Mouse (Mus musculus) myocyte (in vitro differentiated cells): ENCODE data around the gene Lbhd2. TPM values are rescaled to one million over a fixed set of nuclear protein-coding genes. Genes with fewer than 3 reads are reported as not detected.

Experiments used
- H3K27me3 ChIP-seq: one replicate; pipeline ENCODE4 v1.6.1; 2011; ENCODE audit not compliant: control insufficient read depth, insufficient read depth, insufficient read length
- H3K36me3 ChIP-seq: one replicate; pipeline ENCODE4 v1.6.1; 2011; ENCODE audit not compliant: control insufficient read depth, insufficient read depth
- H3K4me2 ChIP-seq: one replicate; pipeline ENCODE4 v1.6.1; 2011; ENCODE audit warnings: low read depth, control low read depth
- H3K4me3 ChIP-seq: one replicate; pipeline ENCODE4 v1.5.1; 2011; ENCODE audit warnings: mild to moderate bottlenecking, control low read depth, moderate library complexity
- H3K79me2 ChIP-seq: one replicate; pipeline ENCODE4 v1.6.1; 2011; ENCODE audit not compliant: control insufficient read depth, insufficient read depth
- H3ac ChIP-seq: one replicate; pipeline ENCODE4 v1.6.1; 2011; ENCODE audit not compliant: control insufficient read depth, insufficient read length
- CEBPB ChIP-seq: IDR thresholded peaks from 2 replicates; pipeline ENCODE4 v1.6.1; 2011; ENCODE audit warnings: mild to moderate bottlenecking, moderate library complexity; ENCODE audit not compliant: poor library complexity, insufficient read depth, severe bottlenecking
- E2F4 ChIP-seq: IDR thresholded peaks from one replicate; pipeline ENCODE4 v1.6.1; 2011; ENCODE audit warnings: mild to moderate bottlenecking, control low read depth, moderate library complexity; ENCODE audit not compliant: insufficient read depth
- MAX ChIP-seq: IDR thresholded peaks from one replicate; pipeline ENCODE4 v1.6.1; 2011; ENCODE audit warnings: low read depth, mild to moderate bottlenecking, control low read depth
- MYOD1 ChIP-seq, 3 experiments: IDR thresholded peaks; one replicate each; pipeline ENCODE4 v1.6.1; 2011; ENCODE audit warnings: control low read depth in 2 of 3, low read depth in 2 of 3, mild to moderate bottlenecking in 2 of 3, moderate library complexity in 1 of 3; ENCODE audit not compliant: insufficient read length in 2 of 3, control insufficient read depth in 1 of 3
- MYOG ChIP-seq, 3 experiments: IDR thresholded peaks; one replicate each; pipeline ENCODE4 v1.6.1; 2011; ENCODE audit warnings: control low read depth in 2 of 3, low read depth in 2 of 3, mild to moderate bottlenecking in 2 of 3; ENCODE audit not compliant: insufficient read length in 2 of 3, control insufficient read depth in 1 of 3, insufficient read depth in 1 of 3
- POLR2A ChIP-seq: IDR thresholded peaks from one replicate; pipeline ENCODE4 v1.6.1; 2011; ENCODE audit warnings: low read depth, mild to moderate bottlenecking, control low read depth, moderate library complexity; ENCODE audit not compliant: insufficient read length
- POLR2AphosphoS2 ChIP-seq: IDR thresholded peaks from one replicate; pipeline ENCODE4 v1.6.1; 2011; ENCODE audit warnings: low read depth, control low read depth; ENCODE audit not compliant: insufficient read length
- REST ChIP-seq: IDR thresholded peaks from one replicate; pipeline ENCODE4 v1.6.1; 2011; ENCODE audit warnings: mild to moderate bottlenecking, control low read depth, moderate library complexity; ENCODE audit not compliant: insufficient read depth, insufficient read length
- SRF ChIP-seq: IDR thresholded peaks from one replicate; pipeline ENCODE4 v1.6.1; 2011; ENCODE audit warnings: low read depth; ENCODE audit not compliant: control insufficient read depth, insufficient read length
- TCF12 ChIP-seq: IDR thresholded peaks from one replicate; pipeline ENCODE4 v1.6.1; 2011; ENCODE audit warnings: mild to moderate bottlenecking, control low read depth; ENCODE audit not compliant: poor library complexity, insufficient read depth, severe bottlenecking
- TCF3 ChIP-seq: IDR thresholded peaks from one replicate; pipeline ENCODE4 v1.6.1; 2011; ENCODE audit warnings: low read depth, control low read depth; ENCODE audit not compliant: insufficient read length
- USF1 ChIP-seq: IDR thresholded peaks from one replicate; pipeline ENCODE4 v1.6.1; 2011; ENCODE audit warnings: low read depth, mild to moderate bottlenecking, control low read depth, moderate library complexity
- polyA plus RNA-seq: library from polyadenylated mRNA; unstranded; fragments of >200 nt; fragmentation: generic; extraction: Trizol; gene quantifications from one replicate; pipeline ENCODE4 v1.2.1, GENCODE M21; 2012; ENCODE audit warnings: missing spikeins

The Lbhd2 gene
- polyA plus RNA-seq, 1 experiment: not detected

- Histone ChIP-seq H3ac (no peak overlapping the region), H3K36me3 (peaks cover 32% of the 10 kb centered on the region), H3K4me3 (no peak overlapping the region), H3K27me3 (no peaks in the 10 kb centered on the region), H3K4me2 (peak overlapping the region; percentile 64), H3K79me2 (no peaks in the 10 kb centered on the region)
- TF ChIP-seq TCF12 (no peak), SRF (peak; percentile 55), REST (no peak), USF1 (peak; percentile 29), E2F4 (no peak), CEBPB (no peak), POLR2A (peak; percentile 43), MYOD1 (IDR thresholded peaks at IDR 0.05; ENCODE audit: control insufficient read depth in 1 of 3, insufficient read length in 2 of 3, low read depth in 2 of 3) (peak in 2 of 3 experiments; percentile 66 to 67), MAX (no peak), TCF3 (no peak), MYOG (IDR thresholded peaks at IDR 0.05; ENCODE audit: control insufficient read depth in 1 of 3, insufficient read depth in 1 of 3, insufficient read length in 2 of 3, low read depth in 2 of 3) (peak; percentile 75 to 90 (median 86)), POLR2AphosphoS2 (peak; percentile 93)
Measured at GRCm38 (mm10) chr12:111455311-111455846, 48.8 kb downstream of the Lbhd2 start.

GRCm38 (mm10) chr12:111455860-111456259 is 49.3 kb downstream of the Lbhd2 start:
- H3K4me2 ChIP-seq: peak overlapping the region; percentile 64

GRCm38 (mm10) chr12:111457742-111458141 is 51.1 kb downstream of the Lbhd2 start:
- Histone ChIP-seq H3K4me2 (peak overlapping the region; percentile 12), H3ac (no peak overlapping the region), H3K36me3 (peaks cover 15% of the 10 kb centered on the region), H3K27me3 (no peaks in the 10 kb centered on the region), H3K4me3 (no peak overlapping the region), H3K79me2 (no peaks in the 10 kb centered on the region)
- TF ChIP-seq MYOG (IDR thresholded peaks at IDR 0.05; ENCODE audit: control insufficient read depth in 1 of 3, insufficient read depth in 1 of 3, insufficient read length in 2 of 3, low read depth in 2 of 3): peak in 2 of 3 experiments; percentile 52 to 86
- no peak for TF ChIP-seq CEBPB
- peak; percentile 39 to 59 (median 40) for TF ChIP-seq MYOD1 (IDR thresholded peaks at IDR 0.05; ENCODE audit: control insufficient read depth in 1 of 3, insufficient read length in 2 of 3, low read depth in 2 of 3)
- no peak for TF ChIP-seq USF1
- no peak for TF ChIP-seq MAX
- no peak for TF ChIP-seq SRF
- TF ChIP-seq POLR2A: no peak
- TF ChIP-seq E2F4: no peak
- no peak for TF ChIP-seq TCF3
- no peak for TF ChIP-seq POLR2AphosphoS2
- no peak for TF ChIP-seq TCF12
- no peak for TF ChIP-seq REST

More at GRCm38 (mm10) chr12:111455860-111456259, 49.3 kb downstream of the Lbhd2 start:
- no peak overlapping the region for H3K4me3 ChIP-seq
- H3ac ChIP-seq: no peak overlapping the region
- TF ChIP-seq SRF: no peak
- no peaks in the 10 kb centered on the region for H3K79me2 ChIP-seq
- no peaks in the 10 kb centered on the region for H3K27me3 ChIP-seq
- H3K36me3 ChIP-seq: peaks cover 32% of the 10 kb centered on the region

Other genes with a start within 250 kb of the Lbhd2 start
- gene Traf3, start 240.4 kb upstream of the Lbhd2 start, polyA plus RNA-seq: 8.7 TPM
- not detected for gene 4930595D18Rik, start 222.3 kb upstream of the Lbhd2 start, polyA plus RNA-seq
- gene Amn, start 135.7 kb upstream of the Lbhd2 start, polyA plus RNA-seq: 0.13 TPM
- gene Cdc42bpb, start 29.1 kb upstream of the Lbhd2 start, polyA plus RNA-seq: 43.2 TPM
- 23.2 TPM for gene Exoc3l4, start 10.2 kb downstream of the Lbhd2 start, polyA plus RNA-seq
- gene Tnfaip2, start 35.7 kb downstream of the Lbhd2 start, polyA plus RNA-seq: 169 TPM
- gene Gm266, start 79.0 kb downstream of the Lbhd2 start, polyA plus RNA-seq: 1.5 TPM
- gene Eif5, start 131.2 kb downstream of the Lbhd2 start, polyA plus RNA-seq: 57.6 TPM
- 42.1 TPM for gene Mark3, start 167.7 kb downstream of the Lbhd2 start, polyA plus RNA-seq